Mouse (Mus musculus) heart, postnatal 0 days (tissue): ENCODE results near the gene Kcnn1.

ENCODE experiments used
- CTCF ChIP-seq: IDR thresholded peaks from 2 replicates; pipeline ENCODE4 v1.5.1; 2016; ENCODE audit warnings: antibody characterized with exemption, control low read depth, low read depth
- EP300 ChIP-seq: IDR thresholded peaks from 2 replicates; pipeline ENCODE4 v1.6.1; 2016; ENCODE audit warnings: antibody characterized with exemption, low read depth

GRCm38 (mm10) chr8:70833018-70833482 is 30.0 kb downstream of the Kcnn1 start:
- TF ChIP-seq CTCF (no peak), EP300 (no peak)
